Mouse (Mus musculus): ENCODE data around the gene Prx.

The Prx gene

DNA sequence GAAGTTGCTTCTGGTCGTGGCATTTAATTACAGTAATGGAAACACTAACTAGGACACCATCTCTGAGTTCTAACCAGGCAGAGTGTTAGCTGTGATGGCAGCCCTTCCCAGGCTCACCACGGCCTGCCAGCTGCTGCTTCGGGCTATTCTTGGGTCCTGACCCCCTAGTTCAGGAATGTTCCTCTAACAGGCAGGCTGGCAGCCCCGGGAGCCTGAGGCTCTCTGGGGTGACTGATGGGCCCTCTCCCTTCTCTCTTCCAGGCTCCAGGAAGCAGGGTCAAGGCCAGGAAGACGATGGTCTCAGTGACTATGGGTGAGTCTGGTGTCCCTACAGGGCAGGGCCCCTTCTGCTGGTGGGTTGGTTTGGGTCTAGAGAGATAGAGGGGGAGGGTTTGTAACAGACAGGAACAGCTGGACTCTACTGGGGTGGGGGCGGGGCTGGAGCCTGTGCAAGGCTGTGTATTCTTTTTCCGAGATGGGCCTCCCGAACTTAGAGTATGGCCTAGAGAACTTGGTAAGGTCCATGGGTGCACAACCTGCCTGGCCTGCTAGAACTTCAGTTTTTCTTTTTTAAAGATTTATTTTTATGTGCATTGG, 61.3 kb downstream of the Prx start:
- no peak for DNase-seq (ENCODE audit: low spot score in 2 of 2)

DNA sequence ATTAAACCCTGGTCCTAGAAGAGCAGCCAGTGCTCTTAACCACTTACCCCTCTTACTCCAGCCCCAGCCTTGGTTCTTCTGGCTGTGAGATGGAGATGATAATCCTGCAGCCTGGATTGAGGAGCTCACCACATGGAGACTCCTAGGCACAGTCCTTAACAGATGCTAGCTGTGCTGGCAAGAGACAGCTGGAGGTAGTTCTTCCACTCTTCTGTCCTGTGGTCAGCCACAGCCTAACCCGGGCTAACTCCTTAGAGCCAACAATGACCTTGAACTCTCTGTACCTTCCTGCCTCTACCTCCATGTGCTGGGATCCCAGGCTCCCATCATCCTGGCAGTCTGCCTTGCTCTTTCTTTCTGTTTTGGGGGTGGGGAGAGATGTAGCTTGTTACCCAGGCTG, 61.9 kb downstream of the Prx start:
- DNase-seq (ENCODE audit: low spot score in 2 of 2) = no peak
